Mouse (Mus musculus) spleen, adult 2 months (tissue): ENCODE measurements around the gene Htatip2. TPM values are rescaled to one million over a fixed set of nuclear protein-coding genes. Genes with fewer than 3 reads are reported as not detected.

Experiments
- DNase-seq, 2 experiments: peaks; one replicate each; pipeline versions ENCODE4 v3.0.0 to v3.0.0-alpha.2; 2012 to 2021; ENCODE audit warnings: low spot score in 2 of 2, low read depth in 1 of 2
- H3K27ac ChIP-seq: fragments of 200-500 bp; 2 replicates; pipeline ENCODE4 v1.5.1; 2012; ENCODE audit warnings: low read length, inconsistent platforms; ENCODE audit not compliant: insufficient read depth
- H3K27me3 ChIP-seq: fragments of 200-500 bp; 2 replicates; pipeline ENCODE4 v1.6.1; 2012; ENCODE audit warnings: mild to moderate bottlenecking, moderate library complexity, low read length, inconsistent platforms; ENCODE audit not compliant: control insufficient read depth, insufficient read depth
- H3K36me3 ChIP-seq: fragments of 200-500 bp; 2 replicates; pipeline ENCODE4 v1.6.1; 2012; ENCODE audit warnings: mild to moderate bottlenecking, low read length, inconsistent platforms; ENCODE audit not compliant: control insufficient read depth, insufficient read depth
- H3K4me1 ChIP-seq: fragments of 200-500 bp; 2 replicates; pipeline ENCODE4 v1.6.1; 2011; ENCODE audit warnings: inconsistent platforms; ENCODE audit not compliant: control insufficient read depth, insufficient read depth, insufficient read length
- H3K4me3 ChIP-seq: fragments of 200-500 bp; 2 replicates; pipeline ENCODE4 v1.5.1; 2011; ENCODE audit warnings: mild to moderate bottlenecking, inconsistent platforms; ENCODE audit not compliant: insufficient read depth, insufficient read length; ENCODE audit errors: extremely low read depth
- CTCF ChIP-seq: fragments of 200-500 bp; IDR thresholded peaks from 2 replicates; pipeline ENCODE4 v1.5.1; 2011; ENCODE audit warnings: mild to moderate bottlenecking, inconsistent platforms; ENCODE audit not compliant: insufficient read depth, insufficient read length, insufficient replicate concordance; ENCODE audit errors: extremely low read depth
- POLR2A ChIP-seq: fragments of 200-500 bp; IDR thresholded peaks from 2 replicates; pipeline ENCODE4 v1.6.1; 2011; ENCODE audit warnings: low read depth, low read length, inconsistent platforms
- WGBS: fragments of 180-500 bp; shearing (Covaris S2); methylation state at CpG from one replicate; pipeline ENCODE4 v1.1.7; 2018; 5-methylcytosine and 5-hydroxymethylcytosine counted together
- polyA plus RNA-seq: library from polyadenylated mRNA; depleted of rRNA; stranded (reverse); fragments of >200 nt; gene quantifications from 2 replicates; pipeline ENCODE4 v1.2.3, GENCODE M21; 2012; rRNA removed

Gene Htatip2
- polyA plus RNA-seq, 1 experiment = 6.4 TPM

GRCm38 (mm10) chr7:49819393-49819792 is 60.5 kb downstream of the Htatip2 start:
- TF ChIP-seq POLR2A = no peak
- TF ChIP-seq CTCF = no peak
- Histone ChIP-seq H3K4me1 (peaks cover 3% of the 10 kb centered on the region), H3K36me3 (peaks cover 9% of the 10 kb centered on the region; the same call in 1 of the 2 replicates), H3K27ac (no peak overlapping the region), H3K27me3 (no peaks in the 10 kb centered on the region), H3K4me3 (no peak overlapping the region)
- 89% methylated on average over 4 of the region's 4 CpGs for WGBS
- no peak for DNase-seq

- 43% methylated on average over 1 of the region's 1 CpGs for WGBS
- no peaks in the 10 kb centered on the region for H3K27me3 ChIP-seq
- no peak for DNase-seq
- H3K27ac ChIP-seq = no peak overlapping the region
- H3K4me1 ChIP-seq = peaks cover 3% of the 10 kb centered on the region
- TF ChIP-seq CTCF = no peak
- no peak for TF ChIP-seq POLR2A
- H3K4me3 ChIP-seq = no peak overlapping the region
- peaks cover 9% of the 10 kb centered on the region; the same call in 1 of the 2 replicates for H3K36me3 ChIP-seq
Measured at GRCm38 (mm10) chr7:49821370-49821769, 62.5 kb downstream of the Htatip2 start.

DNA sequence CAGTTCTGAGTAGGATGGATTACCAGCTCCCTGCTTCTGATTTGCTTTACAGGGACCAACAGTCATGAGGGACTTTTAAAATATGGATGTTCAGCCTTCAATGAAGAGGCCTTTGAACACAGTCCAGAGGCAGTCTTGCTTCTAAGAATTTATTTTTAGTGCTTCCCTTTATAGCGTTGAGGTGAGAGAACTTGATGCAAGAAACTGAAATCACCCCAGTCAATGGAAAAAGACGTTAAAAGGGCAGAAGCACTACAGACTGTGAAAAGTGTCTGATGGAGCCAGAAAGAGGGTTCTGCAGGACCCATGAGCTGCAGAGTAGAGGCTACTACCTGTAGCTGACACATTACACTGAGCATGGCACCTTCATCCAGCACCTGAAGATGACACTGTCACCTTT is 63.1 kb downstream of the Htatip2 start:
- WGBS = 38% methylated on average over 2 of the region's 2 CpGs

More for the DNA sequence above, 63.1 kb downstream of the Htatip2 start:
- DNase-seq = no peak
- no peak overlapping the region for H3K4me3 ChIP-seq
- H3K27ac ChIP-seq = no peak overlapping the region
- H3K4me1 ChIP-seq = peaks cover 3% of the 10 kb centered on the region
- no peak for TF ChIP-seq CTCF
- TF ChIP-seq POLR2A = no peak
- peaks cover 13% of the 10 kb centered on the region for H3K36me3 ChIP-seq
- H3K27me3 ChIP-seq = no peaks in the 10 kb centered on the region

Other genes starting within 250 kb of the Htatip2 start
- not detected in 2 replicates for gene Dbx1, start 122.3 kb upstream of the Htatip2 start, polyA plus RNA-seq
- 17.1 and 44.4 TPM in 2 replicates for gene Prmt3, start 19.2 kb downstream of the Htatip2 start, polyA plus RNA-seq
- not detected in 2 replicates for gene Slc6a5, start 151.0 kb downstream of the Htatip2 start, polyA plus RNA-seq
- not detected in 2 replicates for gene Nell1, start 215.7 kb downstream of the Htatip2 start, polyA plus RNA-seq